Mouse (Mus musculus) spleen, postnatal 4 days (tissue): ENCODE measurements around the gene Slc25a25.
"Not testable (repeated sequence)": the region's sequence is repeated elsewhere in the genome, so short reads cannot be mapped to it uniquely, and the experiment has no call there.

Experiments
- DNase-seq, 2 experiments: peaks; one replicate each; pipeline ENCODE4 v3.0.0; 2022; ENCODE audit warnings: low spot score in 2 of 2

The Slc25a25 gene

GRCm38 (mm10) chr2:32450881-32451844 lies at the start of gene Slc25a25:
Gene Slc25a25, minus strand, starts transcription at chr2:32451445.
- peak; percentile 98 for DNase-seq

- no peak for DNase-seq
Measured at GRCm38 (mm10) chr2:32500461-32500860, 49.2 kb upstream of the Slc25a25 start.

GRCm38 (mm10) chr2:32499365-32499764 lies 48.1 kb upstream of the Slc25a25 start:
- DNase-seq = no peak

GRCm38 (mm10) chr2:32496190-32496589 lies 44.9 kb upstream of the Slc25a25 start:
- DNase-seq = no peak

DNA sequence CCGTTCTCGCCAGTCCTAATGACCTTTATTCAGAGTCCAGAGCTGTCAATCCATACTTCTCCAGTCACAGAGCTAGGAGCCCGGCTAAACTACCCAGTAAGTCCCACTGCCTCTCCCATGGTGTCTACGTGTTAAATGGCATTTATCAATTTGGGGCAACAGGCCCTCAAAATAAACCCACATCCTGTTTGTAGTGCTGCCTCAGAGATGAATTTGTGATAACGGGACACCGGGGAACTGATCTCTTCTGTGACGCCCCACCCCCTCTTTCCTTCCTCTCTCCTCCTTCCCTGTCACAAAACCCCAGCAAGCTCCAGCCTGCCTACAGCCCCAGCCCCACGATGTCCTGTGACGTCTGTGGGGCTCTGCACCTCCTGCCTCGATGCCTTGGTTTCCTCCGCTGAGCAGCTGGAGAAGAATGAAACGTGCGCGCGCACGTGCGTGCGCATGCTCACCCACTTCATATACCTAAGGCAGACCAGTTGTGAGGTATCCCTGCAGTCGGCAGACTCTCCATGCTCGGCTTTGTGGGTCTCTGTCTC lies 44.0 kb upstream of the Slc25a25 start:
- peak; percentile 51 to 78 for DNase-seq

DNA sequence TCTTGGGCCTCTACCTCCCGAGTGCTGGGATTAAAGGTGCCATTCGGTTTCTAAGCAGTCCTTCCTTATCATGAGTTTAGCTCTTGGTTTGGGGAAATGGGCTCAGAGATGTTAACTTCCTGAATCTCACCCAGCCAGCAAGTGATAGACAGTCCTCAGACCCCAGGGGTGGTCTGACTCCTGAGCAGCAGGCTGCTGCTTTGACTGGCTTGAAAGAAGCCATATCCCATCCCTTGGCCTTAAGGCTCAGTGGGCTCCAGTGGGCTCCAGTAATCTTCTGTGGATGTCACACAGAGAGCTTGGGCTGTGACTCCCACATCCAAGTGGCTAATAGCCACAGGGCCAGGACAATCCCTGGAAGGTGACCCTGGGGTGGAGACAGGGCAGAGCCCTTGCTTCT lies 43.3 kb upstream of the Slc25a25 start:
- DNase-seq = no peak

DNA sequence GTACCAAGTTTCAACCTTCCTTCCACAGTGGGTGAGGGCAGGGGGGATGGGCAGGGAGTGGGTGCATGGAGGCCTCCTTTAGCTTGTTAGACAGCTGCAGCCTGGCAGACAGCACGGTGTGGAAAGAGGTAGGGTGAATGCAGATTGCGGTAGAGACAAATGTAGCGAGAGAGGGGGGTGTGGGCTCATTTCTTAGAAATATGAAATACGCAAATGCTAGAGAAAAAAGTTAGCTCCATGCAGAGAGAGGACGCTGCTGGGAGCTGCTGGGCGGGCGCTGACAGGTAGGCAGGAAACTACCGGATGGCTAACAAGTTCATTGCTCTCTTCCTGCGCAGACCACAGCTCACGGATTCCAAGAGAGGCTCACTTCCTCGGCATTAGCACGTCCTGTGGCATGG lies 42.1 kb upstream of the Slc25a25 start:
- no peak for DNase-seq

DNA sequence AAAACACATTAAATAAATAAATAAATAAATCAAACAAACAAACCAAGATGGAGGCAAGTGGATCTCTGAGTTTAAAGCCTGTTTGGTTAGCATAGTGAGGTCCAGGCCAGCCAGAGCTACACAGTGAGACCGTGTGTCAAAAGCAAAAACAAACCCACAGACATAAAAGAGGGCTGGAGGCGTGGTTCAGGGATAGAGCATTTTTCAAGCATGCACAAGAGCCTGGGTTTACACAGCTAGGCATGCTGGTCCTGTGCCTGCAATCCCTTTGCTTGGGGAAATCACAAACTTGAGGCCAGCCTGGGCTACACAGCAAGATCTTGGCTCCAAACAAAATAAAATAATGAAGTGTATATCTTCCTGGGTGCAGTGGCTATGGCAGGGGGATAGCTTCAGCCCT lies 41.4 kb upstream of the Slc25a25 start:
- DNase-seq = no peak

GRCm38 (mm10) chr2:32490730-32491129 lies 39.5 kb upstream of the Slc25a25 start:
- DNase-seq = not testable (repeated sequence)

- peak; percentile 75 to 87 for DNase-seq
Measured at GRCm38 (mm10) chr2:32488679-32489078, 37.4 kb upstream of the Slc25a25 start.

- DNase-seq = peak; percentile 92 to 98
Measured at GRCm38 (mm10) chr2:32487124-32487623, 35.9 kb upstream of the Slc25a25 start.

GRCm38 (mm10) chr2:32486155-32486554 lies 34.9 kb upstream of the Slc25a25 start:
- DNase-seq = peak in 1 of 2 experiments; percentile 58

- no peak for DNase-seq
Measured at GRCm38 (mm10) chr2:32485751-32486150, 34.5 kb upstream of the Slc25a25 start.

DNA sequence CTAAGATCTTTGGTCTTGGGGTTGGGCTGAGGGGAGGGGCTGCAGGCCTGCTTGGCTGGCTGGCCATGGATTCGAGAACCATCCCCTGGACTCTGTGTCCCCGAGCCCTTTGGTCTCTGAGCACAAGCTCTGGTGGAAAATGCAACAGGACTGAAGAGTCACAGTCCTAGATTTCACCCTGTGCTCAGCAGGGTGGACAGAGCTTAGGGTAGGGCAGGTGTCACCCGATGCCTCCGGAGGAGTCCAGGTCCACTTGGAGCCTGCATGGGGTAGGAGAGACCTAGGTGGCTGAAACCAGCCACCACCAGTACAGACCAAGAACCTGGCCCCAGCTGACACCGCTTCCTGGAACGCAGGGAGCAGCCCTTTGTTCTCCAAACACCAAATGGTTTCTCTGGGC lies 33.7 kb upstream of the Slc25a25 start:
- no peak for DNase-seq

DNA sequence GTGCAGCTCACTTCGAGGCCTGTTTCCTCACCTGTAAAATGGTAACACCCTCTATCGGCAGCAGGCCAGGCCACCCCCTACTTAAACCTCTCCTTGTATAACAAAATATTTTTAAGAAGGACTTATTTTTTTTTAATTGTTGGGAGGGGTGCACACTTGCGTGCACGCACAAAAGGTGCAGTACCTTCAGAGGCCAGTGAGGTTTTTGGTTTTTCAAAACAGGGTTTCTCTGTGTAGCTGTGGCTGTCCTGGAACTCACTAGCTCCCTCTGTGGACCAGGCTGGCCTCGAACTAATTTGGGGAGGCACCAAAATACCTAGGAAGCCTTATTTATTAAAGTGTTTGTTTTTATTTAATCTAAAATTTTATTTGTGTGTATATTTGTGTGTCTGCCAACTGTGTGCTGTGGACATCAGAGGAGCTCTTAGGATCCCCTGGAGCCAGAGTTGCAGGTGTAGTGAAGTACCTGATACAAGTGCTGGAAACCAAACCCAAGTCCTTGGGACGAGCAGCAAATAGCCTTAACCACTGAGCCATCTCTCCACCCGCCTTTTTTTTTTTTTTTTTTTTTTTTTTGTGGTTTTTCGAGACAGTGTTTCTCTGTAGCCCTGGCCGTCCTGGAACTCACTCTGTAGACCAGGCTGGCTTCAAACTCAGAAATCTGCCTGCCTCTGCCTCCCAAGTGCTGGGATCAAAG lies 32.1 kb upstream of the Slc25a25 start:
- DNase-seq = no peak

GRCm38 (mm10) chr2:32482351-32482750 lies 31.1 kb upstream of the Slc25a25 start:
- DNase-seq = no peak

DNA sequence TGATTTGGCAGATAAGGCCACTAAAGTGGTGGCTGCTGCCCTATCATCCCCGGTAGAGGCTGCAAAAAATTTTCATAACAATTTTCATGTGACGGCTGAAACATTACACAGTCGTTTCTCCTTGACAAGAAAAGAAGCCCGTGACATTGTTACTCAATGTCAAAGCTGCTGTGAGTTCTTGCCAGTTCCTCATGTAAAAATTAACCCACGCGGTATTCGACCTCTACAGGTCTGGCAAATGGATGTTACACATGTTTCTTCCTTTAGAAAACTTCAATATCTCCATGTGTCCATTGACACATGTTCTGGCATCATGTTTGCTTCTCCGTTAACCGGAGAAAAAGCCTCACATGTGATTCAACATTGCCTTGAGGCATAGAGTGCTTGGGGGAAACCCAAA lies 24.1 kb upstream of the Slc25a25 start:
- not testable (repeated sequence) for DNase-seq

DNA sequence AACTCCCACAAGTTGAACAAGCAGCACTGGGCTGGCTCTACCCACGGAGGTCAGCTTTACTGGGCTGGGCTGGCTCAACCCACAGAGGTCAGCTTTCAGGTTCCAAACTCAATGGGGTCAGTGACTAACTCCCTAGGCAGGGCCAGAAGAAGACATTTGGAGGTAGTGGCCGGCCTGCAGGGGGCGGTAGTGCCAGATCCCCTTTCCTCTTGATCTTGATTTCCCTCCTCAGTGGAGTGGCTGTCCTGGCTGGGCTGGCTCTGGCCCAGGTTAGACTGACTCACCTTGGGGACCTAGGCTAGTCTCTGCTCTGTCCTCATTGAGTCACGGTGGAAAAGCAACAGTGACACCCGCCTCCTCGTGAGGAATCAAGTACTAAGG lies 20.4 kb upstream of the Slc25a25 start:
- no peak for DNase-seq

DNA sequence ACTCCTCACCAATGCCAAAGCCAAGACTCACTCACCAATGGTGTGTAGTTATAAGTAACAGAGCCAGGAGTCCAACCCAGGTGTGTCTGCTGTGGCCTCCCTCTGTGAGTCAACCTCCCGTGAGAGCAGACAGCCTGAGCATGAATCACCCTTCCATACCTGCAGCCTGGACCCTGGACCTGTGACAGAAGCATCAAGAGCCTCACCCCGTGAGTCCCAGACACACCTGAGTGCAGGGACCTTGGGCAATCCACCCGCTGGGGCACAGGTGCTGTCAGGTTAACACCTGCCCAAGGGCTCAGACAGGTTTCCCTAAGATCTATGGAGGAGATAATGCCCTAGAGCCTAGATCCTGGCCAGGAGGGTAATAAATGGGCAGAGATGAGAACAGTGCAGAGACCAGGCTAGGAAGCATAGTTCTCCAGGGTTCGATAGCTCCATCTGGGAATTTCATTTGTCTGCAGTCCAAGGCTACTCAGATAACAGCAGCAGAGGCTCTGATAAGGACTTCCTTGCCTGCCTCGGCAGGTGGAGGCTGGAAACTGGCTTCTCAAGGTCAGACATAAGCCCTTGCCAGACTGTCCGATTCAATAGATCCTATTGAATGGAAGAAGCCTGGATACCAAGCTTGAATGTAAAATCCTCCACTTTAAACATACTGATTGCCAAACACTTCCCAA lies 19.9 kb upstream of the Slc25a25 start:
- DNase-seq = no peak

DNA sequence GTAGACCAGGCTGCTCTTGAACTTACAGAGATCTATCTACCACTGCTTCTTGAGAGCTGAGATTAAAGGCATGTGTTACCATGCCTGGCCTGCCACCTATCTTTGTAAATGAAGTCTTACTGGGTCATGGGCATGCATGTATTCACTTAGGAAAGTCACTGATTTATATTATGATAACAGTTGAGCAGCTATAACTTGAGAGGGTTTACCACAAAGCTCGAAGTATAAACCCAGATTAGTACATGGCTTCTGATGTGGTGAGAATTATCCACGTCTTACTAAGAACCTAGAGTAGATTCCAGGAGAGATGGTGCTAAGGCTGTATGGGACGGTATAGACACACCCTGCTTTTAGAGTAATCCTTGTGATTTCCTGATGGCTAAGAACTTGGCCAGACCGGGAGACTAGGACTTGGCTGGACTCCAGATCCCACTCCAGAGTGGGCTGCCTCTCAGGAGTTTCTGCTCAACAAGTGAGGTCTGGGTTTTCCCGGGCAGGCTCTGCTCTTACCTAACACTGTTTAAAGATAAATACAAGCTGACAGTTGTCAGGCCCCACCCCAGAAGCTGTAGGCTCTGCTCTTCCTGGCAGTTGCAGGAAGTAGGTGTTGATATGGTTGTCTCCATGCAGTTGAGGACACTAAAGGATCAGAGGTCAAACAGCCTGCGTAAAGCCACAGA lies 13.1 kb upstream of the Slc25a25 start:
- no peak for DNase-seq

- no peak for DNase-seq
Measured at GRCm38 (mm10) chr2:32463773-32464172, 12.5 kb upstream of the Slc25a25 start.
